Mouse (Mus musculus) heart, embryonic 12.5 days (tissue): Measurements from ENCODE around the gene Vmn1r193. TPM values are rescaled to one million over a fixed set of nuclear protein-coding genes. Genes with fewer than 3 reads are reported as not detected.
"Not testable (repeated sequence)": the region's sequence is repeated elsewhere in the genome, so short reads cannot be mapped to it uniquely, and the experiment has no call there.

Experiments used
- ATAC-seq: fragments of 200-750 bp; cut with Nextera tagmentation; 2 replicates; pipeline ENCODE4 v1.8.0; 2017; ENCODE audit warnings: moderate TSS enrichment, moderate library complexity; ENCODE audit not compliant: insufficient number of reproducible peaks, low FRiP score
- H3K27ac ChIP-seq: fragments of 300-500 bp; sonication (generic); 2 replicates; pipeline ENCODE4 v1.5.1; 2016; ENCODE audit warnings: mild to moderate bottlenecking, moderate library complexity; ENCODE audit not compliant: poor library complexity, severe bottlenecking
- H3K27me3 ChIP-seq: fragments of 300-500 bp; sonication (generic); replicated peaks from 2 replicates; pipeline ENCODE4 v1.6.1; 2016; ENCODE audit warnings: mild to moderate bottlenecking, moderate library complexity
- H3K36me3 ChIP-seq: fragments of 300-500 bp; sonication (generic); 2 replicates; pipeline ENCODE4 v1.6.1; 2016; ENCODE audit warnings: mild to moderate bottlenecking, moderate library complexity
- H3K4me1 ChIP-seq: fragments of 300-500 bp; sonication (generic); replicated peaks from 2 replicates; pipeline ENCODE4 v1.6.1; 2016; ENCODE audit warnings: mild to moderate bottlenecking
- H3K4me2 ChIP-seq: fragments of 300-500 bp; sonication (generic); 2 replicates; pipeline ENCODE4 v1.6.1; 2016; ENCODE audit warnings: mild to moderate bottlenecking, moderate library complexity
- H3K4me3 ChIP-seq: fragments of 300-500 bp; sonication (generic); 2 replicates; pipeline ENCODE4 v1.5.1; 2016; ENCODE audit warnings: mild to moderate bottlenecking
- H3K9ac ChIP-seq: fragments of 300-500 bp; sonication (generic); 2 replicates; pipeline ENCODE4 v1.6.1; 2016; ENCODE audit warnings: mild to moderate bottlenecking, moderate library complexity
- H3K9me3 ChIP-seq: fragments of 300-500 bp; sonication (generic); replicated peaks from 2 replicates; pipeline ENCODE4 v1.6.1; 2016; ENCODE audit warnings: mild to moderate bottlenecking, moderate library complexity
- WGBS: fragments of 180-500 bp; shearing (Covaris S2); methylation state at CpG from one replicate; pipeline ENCODE4 v1.1.7; 2016; 5-methylcytosine and 5-hydroxymethylcytosine counted together
- polyA plus RNA-seq: library from polyadenylated mRNA; unstranded; fragments of >200 nt; fragmentation: Nextera tagmentation; extraction: Ambion mirVana; gene quantifications from 2 replicates; pipeline ENCODE4 v1.2.1, GENCODE M21; 2016

The Vmn1r193 gene
- polyA plus RNA-seq: not detected in 2 replicates

DNA sequence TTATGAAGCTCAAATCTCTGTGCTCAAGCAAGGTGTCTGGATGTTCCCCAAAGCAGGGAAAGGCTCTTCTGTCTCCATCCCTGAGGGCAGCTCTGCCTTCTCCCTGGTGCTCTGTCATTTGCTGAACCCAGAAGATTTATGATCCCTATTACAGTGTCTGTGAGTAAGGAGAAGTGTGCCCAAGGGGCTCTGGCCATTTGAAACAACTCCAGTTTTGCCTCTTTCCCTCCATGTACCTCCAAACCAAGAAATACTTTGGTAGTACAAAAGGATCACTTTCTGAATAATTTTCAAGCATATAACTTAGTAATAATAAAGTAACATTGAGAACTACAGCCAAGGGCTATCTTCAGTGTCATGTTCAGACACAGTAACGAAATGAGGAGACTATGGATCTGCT, at the start of gene Vmn1r193:
Gene Vmn1r193, minus strand, starts transcription at position 101 of the 400 bp plus-strand sequence.
- H3K27ac ChIP-seq, H3K9me3 ChIP-seq, H3K4me1 ChIP-seq, H3K27me3 ChIP-seq, H3K4me2 ChIP-seq, H3K4me3 ChIP-seq, ATAC-seq, H3K36me3 ChIP-seq, H3K9ac ChIP-seq: not testable (repeated sequence)
- WGBS: 78% methylated on average over 1 of the region's 1 CpGs

DNA sequence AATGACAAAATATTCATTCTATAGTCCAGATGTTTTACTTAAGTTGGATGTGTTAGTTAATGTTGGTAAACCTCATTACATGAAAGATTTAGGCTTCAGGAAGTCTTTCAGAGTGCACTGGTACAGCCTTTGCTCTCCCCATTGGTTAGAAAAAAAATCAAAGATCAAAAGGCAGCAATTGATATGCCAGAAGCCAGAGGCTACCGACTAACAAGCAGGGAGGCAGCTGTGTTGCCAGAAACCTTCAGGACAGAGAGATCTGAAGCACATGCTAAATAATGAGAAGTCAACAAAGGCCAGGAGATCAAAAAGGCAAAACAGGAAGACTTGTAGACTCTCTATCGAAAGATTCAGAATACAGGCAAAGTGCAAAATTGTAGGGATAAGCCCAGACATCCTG, 48.8 kb upstream of the Vmn1r193 start:
- H3K9me3 ChIP-seq: no peaks in the 10 kb centered on the region
- no peaks in the 10 kb centered on the region for H3K4me1 ChIP-seq
- H3K36me3 ChIP-seq: no peaks in the 10 kb centered on the region
- no peak for ATAC-seq
- no peak overlapping the region for H3K4me3 ChIP-seq
- 54% methylated on average over 2 of the region's 2 CpGs for WGBS
- no peak overlapping the region for H3K4me2 ChIP-seq
- H3K9ac ChIP-seq: no peak overlapping the region
- no peaks in the 10 kb centered on the region for H3K27me3 ChIP-seq
- no peak overlapping the region for H3K27ac ChIP-seq

DNA sequence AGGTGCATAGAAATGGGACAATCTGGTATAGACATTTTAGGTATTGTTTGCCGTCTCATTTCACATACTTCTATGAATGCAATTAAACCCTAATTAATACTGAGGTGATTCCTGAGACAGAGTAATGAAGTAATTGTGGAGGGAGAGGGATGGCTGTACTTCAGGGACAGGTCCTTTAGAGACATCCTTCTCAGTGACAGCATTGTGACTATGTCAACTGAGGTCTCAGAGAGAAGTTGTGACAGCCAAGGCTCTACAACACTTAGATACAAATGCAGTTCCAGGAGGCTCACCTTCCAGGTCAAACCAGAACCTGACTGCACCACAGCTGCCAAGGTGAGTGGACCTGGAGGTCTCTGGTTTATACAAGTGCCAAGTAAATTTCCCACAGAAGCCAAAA, 47.3 kb upstream of the Vmn1r193 start, which contains the start of gene Vmn1r195:
Gene Vmn1r195, plus strand, starts transcription at position 301 of the 400 bp plus-strand sequence.
- not testable (repeated sequence) for ATAC-seq, H3K4me1 ChIP-seq, H3K27me3 ChIP-seq, H3K27ac ChIP-seq, H3K9ac ChIP-seq, H3K9me3 ChIP-seq, H3K4me2 ChIP-seq, H3K4me3 ChIP-seq, H3K36me3 ChIP-seq
- 81% methylated on average over 1 of the region's 1 CpGs for WGBS

DNA sequence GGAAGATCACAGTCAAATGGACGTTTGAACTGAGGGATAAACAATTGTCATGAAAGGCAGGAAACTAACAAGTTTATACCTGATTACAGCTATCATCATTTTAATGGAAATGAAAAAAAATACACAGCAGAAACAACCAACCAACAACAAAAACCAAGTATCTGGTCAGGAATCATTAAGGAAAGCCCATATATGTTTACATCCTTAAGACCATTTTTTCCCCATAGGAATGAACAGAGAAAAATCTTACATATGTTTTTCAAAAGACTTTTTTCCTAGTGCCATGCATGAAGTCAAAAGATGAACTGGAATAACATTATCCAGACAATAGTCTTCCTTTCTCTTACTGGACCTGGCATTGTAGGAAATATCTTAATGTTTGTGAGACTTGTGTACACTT, 21.0 kb upstream of the Vmn1r193 start, which contains the start of gene Vmn1r194:
Gene Vmn1r194, plus strand, starts transcription at position 301 of the 400 bp plus-strand sequence.
- no peak within 1 kb of the TSS for H3K27ac ChIP-seq
- H3K36me3 ChIP-seq: no peaks in the 10 kb centered on the region
- WGBS: 32% methylated on average over 1 of the region's 1 CpGs
- no peak within 1 kb of the TSS for H3K4me3 ChIP-seq
- ATAC-seq: no peak
- no peaks in the 10 kb centered on the region for H3K4me1 ChIP-seq
- no peaks in the 10 kb centered on the region for H3K27me3 ChIP-seq
- H3K9ac ChIP-seq: no peak within 1 kb of the TSS
- H3K9me3 ChIP-seq: no peaks in the 10 kb centered on the region
- no peak within 1 kb of the TSS for H3K4me2 ChIP-seq

DNA sequence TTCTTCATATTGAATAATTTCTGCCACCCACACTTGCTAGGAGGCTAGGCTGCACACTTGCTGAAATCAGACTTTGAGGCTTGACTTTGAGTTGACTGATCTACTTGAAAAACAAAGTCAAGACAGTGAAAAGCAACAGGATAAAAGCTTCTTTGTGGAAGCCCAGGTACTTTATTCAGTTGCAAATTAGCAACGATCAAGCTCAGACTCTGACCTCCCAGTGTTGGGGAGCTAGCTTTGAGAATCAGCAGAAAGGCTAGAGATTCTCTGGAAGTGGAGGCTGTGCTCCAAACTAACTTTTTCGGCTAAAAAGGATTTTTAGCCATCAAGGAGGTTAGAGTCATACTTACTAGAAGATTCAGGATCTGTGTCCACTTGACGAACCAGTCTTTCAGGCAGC, 30.2 kb downstream of the Vmn1r193 start:
- not testable (repeated sequence) for H3K27ac ChIP-seq, H3K9me3 ChIP-seq, H3K36me3 ChIP-seq, ATAC-seq, H3K4me2 ChIP-seq, H3K4me1 ChIP-seq, H3K4me3 ChIP-seq, H3K27me3 ChIP-seq, H3K9ac ChIP-seq
- 78% methylated on average over 3 of the region's 3 CpGs for WGBS

DNA sequence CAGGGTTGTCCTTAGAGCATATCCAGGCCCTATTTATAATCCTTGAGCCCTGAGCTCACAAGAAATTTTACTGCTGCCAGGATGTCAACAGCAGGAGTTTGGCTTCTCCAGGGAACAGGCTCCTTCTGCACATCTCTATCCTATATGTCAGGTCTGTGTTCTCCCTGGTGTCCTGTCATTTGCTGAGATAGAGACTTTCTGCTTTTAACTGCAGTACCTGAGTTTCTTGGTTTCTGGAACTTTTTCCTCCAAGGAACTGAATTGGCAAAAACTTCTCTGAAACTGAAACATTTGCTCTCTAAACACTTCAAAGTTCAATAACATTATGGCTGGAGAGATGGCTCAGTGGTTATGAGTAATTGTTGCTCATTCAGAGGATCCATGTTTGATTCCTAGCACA, 31.9 kb downstream of the Vmn1r193 start, which contains the start of gene Vmn1r192:
Gene Vmn1r192, minus strand, starts transcription at position 101 of the 400 bp plus-strand sequence.
- no peaks in the 10 kb centered on the region for H3K9me3 ChIP-seq
- ATAC-seq: no peak
- no peaks in the 10 kb centered on the region for H3K36me3 ChIP-seq
- no peaks in the 10 kb centered on the region for H3K4me1 ChIP-seq
- H3K4me3 ChIP-seq: no peak within 1 kb of the TSS
- H3K27ac ChIP-seq: no peak within 1 kb of the TSS
- H3K27me3 ChIP-seq: no peaks in the 10 kb centered on the region
- H3K4me2 ChIP-seq: no peak within 1 kb of the TSS
- H3K9ac ChIP-seq: no peak within 1 kb of the TSS

DNA sequence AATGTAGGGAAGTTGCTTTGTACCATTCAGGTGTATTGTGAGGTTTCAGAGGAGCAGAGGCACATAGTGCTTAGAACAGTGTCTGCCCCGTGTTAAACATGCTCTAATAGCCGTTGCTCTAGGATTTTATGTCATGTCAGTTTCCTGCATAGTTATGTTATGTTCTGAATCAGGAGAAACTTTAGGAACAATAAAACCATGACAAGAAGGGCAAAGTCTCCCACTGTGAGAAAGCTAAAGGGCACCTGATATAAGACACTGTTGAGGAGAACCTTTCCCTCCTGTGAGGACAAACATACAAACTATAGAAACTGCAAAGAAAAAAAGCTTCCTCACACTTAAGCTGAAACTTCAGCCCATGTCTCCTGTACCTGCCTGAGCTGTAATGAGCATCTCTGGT, 32.6 kb downstream of the Vmn1r193 start:
- Histone ChIP-seq H3K9ac (no peak overlapping the region), H3K9me3 (no peaks in the 10 kb centered on the region), H3K4me1 (no peaks in the 10 kb centered on the region), H3K4me2 (no peak overlapping the region), H3K4me3 (no peak overlapping the region), H3K27me3 (no peaks in the 10 kb centered on the region), H3K27ac (no peak overlapping the region), H3K36me3 (no peaks in the 10 kb centered on the region)
- ATAC-seq: no peak
- WGBS: 76% methylated on average over 2 of the region's 2 CpGs

DNA sequence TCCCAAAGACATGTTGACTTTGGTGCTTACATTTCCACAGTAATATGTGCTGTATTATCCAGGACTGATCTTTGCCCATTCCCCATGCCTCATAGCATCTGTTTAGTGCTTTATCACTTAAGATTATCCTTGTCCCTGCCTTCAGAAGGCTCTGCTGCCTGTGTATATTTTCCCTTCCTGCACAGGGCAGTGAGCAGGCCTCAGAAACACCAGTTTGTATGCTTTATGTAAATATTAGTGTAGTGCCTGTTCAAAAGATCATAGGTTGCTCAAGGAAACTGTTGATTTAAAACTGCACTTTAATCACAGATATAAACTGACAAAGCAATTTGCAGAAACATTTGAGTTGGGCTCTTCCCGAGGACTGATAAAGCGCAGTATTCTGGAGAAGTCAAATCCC, 33.6 kb downstream of the Vmn1r193 start:
- Histone ChIP-seq H3K27ac (no peak overlapping the region), H3K4me3 (no peak overlapping the region), H3K9ac (no peak overlapping the region), H3K36me3 (no peaks in the 10 kb centered on the region), H3K4me1 (no peaks in the 10 kb centered on the region), H3K9me3 (no peaks in the 10 kb centered on the region), H3K27me3 (no peaks in the 10 kb centered on the region), H3K4me2 (no peak overlapping the region)
- WGBS: 85% methylated on average over 2 of the region's 2 CpGs
- ATAC-seq: no peak

DNA sequence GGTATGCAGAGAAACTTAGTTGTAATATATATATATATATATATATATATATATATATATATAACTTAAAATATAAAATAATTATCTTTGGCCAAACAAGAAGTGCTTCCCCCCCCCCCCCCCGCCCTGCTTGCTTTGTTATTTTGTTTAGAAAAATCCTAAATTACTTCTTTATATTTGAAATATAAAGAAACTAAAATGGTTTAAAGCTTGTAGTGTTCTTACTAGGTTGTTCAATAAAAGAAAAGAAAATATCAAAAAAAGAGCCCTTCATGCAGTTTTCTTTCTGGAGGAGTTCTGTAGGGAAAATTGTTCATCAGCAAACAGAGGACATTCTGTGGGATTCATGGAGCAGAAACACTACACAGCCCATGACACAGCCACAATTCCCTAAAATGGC, 39.1 kb downstream of the Vmn1r193 start, which contains the start of gene Vmn1r191:
Gene Vmn1r191, minus strand, starts transcription at position 101 of the 400 bp plus-strand sequence.
- Histone ChIP-seq H3K27ac (no peak within 1 kb of the TSS), H3K9me3 (no peaks in the 10 kb centered on the region), H3K36me3 (no peaks in the 10 kb centered on the region), H3K4me3 (no peak within 1 kb of the TSS), H3K4me2 (no peak within 1 kb of the TSS), H3K27me3 (no peaks in the 10 kb centered on the region), H3K9ac (no peak within 1 kb of the TSS), H3K4me1 (no peaks in the 10 kb centered on the region)
- ATAC-seq: no peak
- 83% methylated on average over 1 of the region's 1 CpGs for WGBS

DNA sequence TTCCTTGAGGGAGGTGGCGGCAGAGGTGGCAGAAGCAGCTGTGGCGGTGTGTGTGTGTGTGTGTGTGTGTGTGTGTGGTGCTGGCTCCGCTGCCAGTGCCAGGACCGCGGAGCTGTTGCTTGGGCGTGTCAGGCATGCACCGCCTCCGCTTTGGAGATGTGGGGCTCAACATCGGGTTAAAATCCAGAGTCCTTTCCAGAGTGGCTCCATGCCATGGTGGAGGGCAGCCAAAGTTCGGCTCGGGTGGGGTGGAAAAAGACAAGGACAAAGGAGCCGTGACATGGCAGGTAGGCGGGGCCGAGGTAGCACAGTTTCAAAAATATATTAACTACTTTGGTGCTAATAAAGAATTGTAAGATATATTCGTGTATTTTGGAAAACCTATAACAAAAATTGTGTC, 54.5 kb downstream of the Vmn1r193 start:
- Histone ChIP-seq H3K4me3 (no peak overlapping the region), H3K4me2 (no peak overlapping the region), H3K27ac (no peak overlapping the region), H3K36me3 (no peaks in the 10 kb centered on the region), H3K27me3 (no peaks in the 10 kb centered on the region), H3K4me1 (no peaks in the 10 kb centered on the region), H3K9me3 (peaks cover 24% of the 10 kb centered on the region), H3K9ac (no peak overlapping the region)
- WGBS: 88% methylated on average over 15 of the region's 15 CpGs
- no peak for ATAC-seq
